Mouse (Mus musculus) midbrain, embryonic 13.5 days (tissue): ENCODE data around the gene Cnfn. TPM values are rescaled to one million over a fixed set of nuclear protein-coding genes. Genes with fewer than 3 reads are reported as not detected.

ENCODE experiments used
- ATAC-seq: fragments of 200-750 bp; cut with Nextera tagmentation; 2 replicates; pipeline ENCODE4 v1.8.0; 2017; ENCODE audit warnings: mild to moderate bottlenecking, moderate TSS enrichment, moderate library complexity
- H3K27ac ChIP-seq: fragments of 300-500 bp; sonication (generic); 2 replicates; pipeline ENCODE4 v1.5.1; 2015; ENCODE audit warnings: inconsistent platforms, mild to moderate bottlenecking, moderate library complexity
- H3K27me3 ChIP-seq: fragments of 300-500 bp; sonication (generic); 2 replicates; pipeline ENCODE4 v1.6.1; 2015; ENCODE audit warnings: mild to moderate bottlenecking, inconsistent platforms
- H3K36me3 ChIP-seq: fragments of 300-500 bp; sonication (generic); 2 replicates; pipeline ENCODE4 v1.6.1; 2015; ENCODE audit warnings: mild to moderate bottlenecking, inconsistent platforms
- H3K4me1 ChIP-seq: fragments of 300-500 bp; sonication (generic); replicated peaks from 2 replicates; pipeline ENCODE4 v1.6.1; 2015; ENCODE audit warnings: inconsistent platforms
- H3K4me2 ChIP-seq: fragments of 300-500 bp; sonication (generic); replicated peaks from 2 replicates; pipeline ENCODE4 v1.6.1; 2015; ENCODE audit warnings: moderate library complexity, mild to moderate bottlenecking, inconsistent platforms
- H3K4me3 ChIP-seq: fragments of 300-500 bp; sonication (generic); replicated peaks from 2 replicates; pipeline ENCODE4 v1.5.1; 2015; ENCODE audit warnings: mild to moderate bottlenecking, inconsistent platforms
- H3K9ac ChIP-seq: fragments of 300-500 bp; sonication (generic); replicated peaks from 2 replicates; pipeline ENCODE4 v1.6.1; 2015; ENCODE audit warnings: mild to moderate bottlenecking, inconsistent platforms
- H3K9me3 ChIP-seq: fragments of 300-500 bp; sonication (generic); 2 replicates; pipeline ENCODE4 v1.6.1; 2016; ENCODE audit warnings: mild to moderate bottlenecking, inconsistent platforms
- WGBS: fragments of 180-500 bp; shearing (Covaris S2); methylation state at CpG from one replicate; pipeline ENCODE4 v1.1.7; 2015; 5-methylcytosine and 5-hydroxymethylcytosine counted together
- polyA plus RNA-seq: library from polyadenylated mRNA; unstranded; fragments of >200 nt; fragmentation: Nextera tagmentation; extraction: Ambion mirVana; gene quantifications from 2 replicates; pipeline ENCODE4 v1.2.1, GENCODE M21; 2015

Gene Cnfn
- polyA plus RNA-seq, 1 experiment from 2014 or later = 0.32 TPM

DNA sequence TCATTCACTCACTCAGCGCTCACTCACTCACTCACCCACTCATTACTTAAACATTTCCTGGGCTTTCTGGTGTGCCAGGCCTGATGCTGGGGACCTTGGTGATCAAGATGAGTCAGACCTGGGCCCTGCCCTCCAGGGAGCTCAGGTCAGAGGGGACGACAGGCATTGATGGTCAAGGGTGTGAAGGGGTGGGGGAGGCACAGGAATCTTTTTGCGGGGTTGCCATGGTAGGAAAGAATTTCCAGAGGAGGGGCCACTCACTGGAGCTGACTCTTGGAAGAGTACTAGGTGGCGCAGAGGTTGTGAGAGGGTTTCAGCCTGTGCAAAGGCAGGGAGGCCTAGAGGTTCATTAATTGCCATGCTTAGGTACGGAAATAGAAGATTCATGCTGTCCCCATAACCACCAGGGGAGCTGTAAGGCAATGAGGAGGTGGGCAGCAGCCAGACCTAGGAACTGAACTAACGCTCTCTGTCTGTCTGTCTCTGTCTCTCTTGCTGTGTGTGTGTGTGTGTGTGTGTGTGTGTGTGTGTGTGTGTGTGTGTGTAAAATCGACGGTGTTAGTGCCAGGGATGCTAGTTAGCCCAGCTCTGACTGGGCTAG is 7.7 kb upstream of the Cnfn start:
- ATAC-seq = no peak
- Histone ChIP-seq H3K9me3 (no peaks in the 10 kb centered on the region), H3K36me3 (peaks cover 16% of the 10 kb centered on the region), H3K27me3 (peaks cover 20% of the 10 kb centered on the region), H3K4me2 (peak overlapping the region; percentile 46), H3K4me3 (peak overlapping the region; percentile 31), H3K9ac (no peak overlapping the region), H3K27ac (no peak overlapping the region), H3K4me1 (peaks cover 25% of the 10 kb centered on the region)
- WGBS = 41% methylated on average over 6 of the region's 8 CpGs

DNA sequence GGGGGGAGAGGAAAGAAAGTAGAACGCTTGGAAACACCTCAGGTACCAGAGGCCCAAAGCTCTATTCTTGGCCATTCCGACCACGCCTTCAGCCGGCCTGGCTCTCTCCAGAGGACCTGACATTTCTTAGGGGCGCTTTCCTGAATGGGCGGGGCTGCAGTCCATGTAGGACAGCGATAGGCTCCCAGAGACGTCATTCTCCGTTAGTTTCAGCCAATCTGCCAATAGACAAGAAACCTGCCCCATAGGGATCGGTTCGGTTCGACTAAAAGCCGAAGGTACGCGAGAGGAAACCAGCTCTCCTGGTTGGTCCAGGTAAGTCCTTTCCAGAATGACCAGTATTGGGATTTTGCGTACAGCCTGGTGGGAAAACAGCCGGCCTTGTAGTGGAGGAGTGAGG is 7.0 kb upstream of the Cnfn start:
- H3K27me3 ChIP-seq = peaks cover 20% of the 10 kb centered on the region
- H3K4me1 ChIP-seq = peaks cover 25% of the 10 kb centered on the region
- H3K9ac ChIP-seq = no peak overlapping the region; the same call in 1 of the 2 replicates
- H3K4me2 ChIP-seq = peak overlapping the region; percentile 46
- no peak overlapping the region for H3K27ac ChIP-seq
- H3K36me3 ChIP-seq = peaks cover 11% of the 10 kb centered on the region; the same call in 1 of the 2 replicates
- ATAC-seq = peak; percentile 59
- WGBS = 4% methylated on average over 17 of the region's 17 CpGs
- H3K4me3 ChIP-seq = peak overlapping the region; percentile 31
- no peaks in the 10 kb centered on the region for H3K9me3 ChIP-seq

DNA sequence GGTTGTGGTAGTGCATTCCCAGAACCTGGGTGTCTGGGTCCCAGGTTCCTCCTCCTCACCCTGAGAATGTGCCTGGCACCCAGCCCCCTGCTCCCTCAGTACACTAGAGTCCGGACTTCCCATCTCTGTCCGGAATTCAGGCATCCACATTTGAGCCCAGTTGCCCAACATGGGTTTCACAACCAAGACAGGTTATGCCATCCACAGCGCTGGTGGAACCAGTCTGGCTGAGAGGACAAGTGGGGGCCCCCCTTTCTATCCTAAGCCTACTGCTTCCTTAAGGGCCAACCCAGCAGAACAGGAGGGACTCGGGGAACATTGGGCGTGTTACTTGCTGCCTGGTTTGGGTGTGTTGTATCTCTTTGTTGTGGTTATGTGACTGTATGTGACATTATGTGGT is 2.9 kb upstream of the Cnfn start:
- no peak overlapping the region for H3K27ac ChIP-seq
- H3K9me3 ChIP-seq = no peaks in the 10 kb centered on the region
- no peak for ATAC-seq
- WGBS = 93% methylated on average over 5 of the region's 5 CpGs
- H3K27me3 ChIP-seq = peaks cover 41% of the 10 kb centered on the region
- H3K4me3 ChIP-seq = no peak overlapping the region
- H3K36me3 ChIP-seq = no peaks in the 10 kb centered on the region
- no peak overlapping the region for H3K9ac ChIP-seq
- H3K4me2 ChIP-seq = no peak overlapping the region
- peaks cover 17% of the 10 kb centered on the region for H3K4me1 ChIP-seq

DNA sequence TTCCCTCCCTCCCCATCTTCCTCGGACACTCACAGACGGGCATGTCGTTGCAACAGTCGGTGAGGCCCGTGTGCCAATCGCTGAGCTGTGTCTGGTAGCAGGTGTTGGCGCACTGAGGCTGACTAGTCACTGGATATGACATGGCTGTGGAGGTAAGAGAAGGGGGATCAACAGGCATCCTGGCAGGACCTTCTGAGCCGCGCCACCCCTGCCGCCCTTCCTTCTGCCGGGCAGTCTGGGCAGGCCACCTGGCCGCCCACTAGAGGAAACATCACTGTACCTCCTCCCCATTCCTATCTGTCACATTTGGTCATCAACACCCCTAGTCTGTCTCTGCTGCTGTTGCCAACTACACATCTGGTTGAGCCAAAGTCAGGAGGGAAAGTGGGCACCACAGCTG is 1.2 kb downstream of the Cnfn start:
- no peaks in the 10 kb centered on the region for H3K9me3 ChIP-seq
- H3K4me3 ChIP-seq = no peak overlapping the region
- H3K4me2 ChIP-seq = no peak overlapping the region
- H3K9ac ChIP-seq = no peak overlapping the region
- peaks cover 45% of the 10 kb centered on the region for H3K27me3 ChIP-seq
- peaks cover 14% of the 10 kb centered on the region for H3K36me3 ChIP-seq
- ATAC-seq = no peak
- 24% methylated on average over 12 of the region's 12 CpGs for WGBS
- H3K4me1 ChIP-seq = peaks cover 27% of the 10 kb centered on the region
- H3K27ac ChIP-seq = no peak overlapping the region

DNA sequence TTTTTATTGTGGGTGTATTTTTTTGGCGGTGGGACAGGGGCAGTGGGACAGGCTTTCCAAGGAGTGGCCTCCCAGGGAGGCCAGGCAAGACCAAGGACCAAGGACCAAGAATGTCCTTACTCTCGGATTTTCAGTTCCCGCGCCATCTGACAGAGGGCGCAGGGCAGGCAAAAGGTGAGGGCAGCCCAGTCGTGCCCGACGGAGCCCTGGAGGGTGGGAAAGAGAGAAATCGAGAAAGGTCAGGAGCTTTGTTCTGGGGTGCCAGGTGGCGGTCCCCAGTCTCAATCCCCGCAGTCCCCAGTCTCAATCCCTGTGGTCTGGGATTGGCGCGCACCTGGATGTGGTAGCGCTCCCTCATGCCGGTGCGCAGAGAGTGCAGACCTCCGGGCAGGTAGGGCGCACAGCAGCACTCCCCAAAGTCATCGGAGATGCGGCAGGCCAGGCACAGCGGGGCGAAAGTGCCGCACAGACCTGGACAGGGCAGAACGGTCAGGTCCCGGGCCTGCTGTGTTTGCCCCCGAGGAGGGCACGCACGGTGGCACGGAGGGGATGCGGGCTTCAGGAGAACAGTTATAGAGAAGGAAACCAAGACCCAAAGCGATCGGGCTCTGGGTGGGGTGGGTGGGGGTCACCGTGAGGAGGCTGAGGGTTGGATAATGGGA is 1.8 kb downstream of the Cnfn start:
- Histone ChIP-seq H3K27ac (no peak overlapping the region), H3K27me3 (peaks cover 45% of the 10 kb centered on the region), H3K4me2 (no peak overlapping the region; the same call in 1 of the 2 replicates), H3K4me3 (peak overlapping the region; percentile 9; the same call in 1 of the 2 replicates), H3K9me3 (no peaks in the 10 kb centered on the region), H3K9ac (no peak overlapping the region; the same call in 1 of the 2 replicates), H3K4me1 (peaks cover 27% of the 10 kb centered on the region), H3K36me3 (peaks cover 20% of the 10 kb centered on the region)
- ATAC-seq = peak; percentile 15; the same call in 1 of the 2 replicates
- 3% methylated on average over 33 of the region's 33 CpGs for WGBS

DNA sequence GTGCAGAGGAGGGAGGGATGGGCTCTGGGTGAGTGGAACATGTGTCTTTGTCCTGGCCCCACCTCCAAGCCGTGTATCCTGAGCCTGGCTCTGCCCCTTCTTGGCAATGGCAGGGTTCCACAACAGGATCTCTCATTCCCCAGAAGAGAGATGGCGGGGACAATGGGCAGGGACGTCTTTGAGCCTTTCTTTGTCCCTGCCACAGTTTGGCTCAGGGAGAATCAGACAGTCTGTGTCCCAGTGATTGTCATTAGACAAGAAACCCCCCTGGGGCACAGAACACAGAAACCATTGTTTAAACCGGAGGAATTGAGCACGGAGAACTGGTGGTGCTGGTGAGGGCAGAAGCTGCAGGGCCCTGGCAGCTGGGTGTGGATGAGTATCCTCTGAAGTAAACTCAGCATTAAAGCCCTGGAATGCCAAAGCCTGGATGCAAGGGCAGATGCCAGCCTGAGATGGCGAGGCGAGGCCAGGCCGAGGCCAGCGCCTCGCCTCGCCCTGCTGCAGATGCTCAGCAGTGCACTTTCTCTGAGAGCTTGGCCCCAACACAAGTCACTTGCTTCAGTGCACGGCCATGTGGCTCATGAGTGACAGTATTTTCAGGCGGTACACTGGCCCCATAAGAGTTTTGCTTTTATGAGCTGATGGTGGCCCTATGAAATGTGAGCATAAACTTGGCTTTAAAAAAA is 3.4 kb downstream of the Cnfn start:
- Histone ChIP-seq H3K27me3 (peaks cover 45% of the 10 kb centered on the region), H3K9me3 (no peaks in the 10 kb centered on the region), H3K27ac (peak overlapping the region; percentile 57), H3K36me3 (peaks cover 34% of the 10 kb centered on the region), H3K9ac (peak overlapping the region; percentile 1), H3K4me1 (peaks cover 27% of the 10 kb centered on the region), H3K4me3 (no peak overlapping the region), H3K4me2 (peak overlapping the region; percentile 14; the same call in 1 of the 2 replicates)
- WGBS = 15% methylated on average over 13 of the region's 13 CpGs
- ATAC-seq = peak; percentile 69

DNA sequence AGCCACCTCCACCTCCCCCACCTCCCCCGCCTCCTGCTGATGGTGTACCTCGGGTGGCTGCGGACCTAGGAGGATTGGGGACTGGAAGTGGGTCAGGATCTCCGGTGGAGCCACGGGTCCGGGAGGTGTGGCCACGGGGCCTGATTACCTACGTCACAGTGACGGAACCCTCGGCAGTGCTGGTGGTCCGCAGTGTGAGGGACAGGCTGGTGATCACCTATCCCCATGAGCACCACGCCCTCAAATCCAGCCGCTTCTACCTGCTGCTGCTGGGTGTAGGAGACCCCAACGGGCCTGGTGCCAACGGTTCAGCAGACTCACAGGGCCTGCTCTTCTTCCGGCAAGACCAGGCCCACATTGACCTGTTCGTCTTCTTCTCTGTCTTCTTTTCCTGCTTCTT is 5.9 kb downstream of the Cnfn start:
- Histone ChIP-seq H3K27ac (no peak overlapping the region), H3K36me3 (peaks cover 59% of the 10 kb centered on the region), H3K9ac (no peak overlapping the region), H3K27me3 (peaks cover 24% of the 10 kb centered on the region), H3K4me3 (no peak overlapping the region), H3K4me2 (no peak overlapping the region), H3K9me3 (no peaks in the 10 kb centered on the region), H3K4me1 (peaks cover 30% of the 10 kb centered on the region)
- ATAC-seq = no peak
- WGBS = 95% methylated on average over 17 of the region's 17 CpGs

DNA sequence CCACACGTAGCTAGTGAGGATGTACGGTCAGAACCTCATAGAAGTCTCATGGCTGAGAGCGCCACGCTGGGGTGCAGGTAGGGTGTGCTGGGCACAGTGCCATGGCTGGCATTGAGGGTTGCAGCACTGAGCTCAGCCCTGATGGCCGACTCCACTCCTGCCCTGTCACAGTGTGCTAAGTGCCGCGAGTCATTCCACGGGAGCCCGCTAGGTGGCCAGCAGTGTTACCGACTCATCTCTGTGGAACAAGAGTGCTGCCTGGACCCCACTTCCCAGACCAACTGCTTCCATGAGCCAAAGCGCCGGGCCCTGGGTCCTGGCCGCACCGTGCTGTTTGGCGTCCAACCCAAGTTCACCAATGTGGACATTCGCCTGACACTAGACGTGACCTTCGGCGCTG is 6.4 kb downstream of the Cnfn start:
- Histone ChIP-seq H3K4me1 (peaks cover 33% of the 10 kb centered on the region), H3K27me3 (peaks cover 19% of the 10 kb centered on the region), H3K27ac (no peak overlapping the region), H3K4me3 (no peak overlapping the region), H3K36me3 (peaks cover 64% of the 10 kb centered on the region), H3K9me3 (no peaks in the 10 kb centered on the region), H3K9ac (no peak overlapping the region), H3K4me2 (no peak overlapping the region)
- 91% methylated on average over 19 of the region's 19 CpGs for WGBS
- ATAC-seq = no peak

DNA sequence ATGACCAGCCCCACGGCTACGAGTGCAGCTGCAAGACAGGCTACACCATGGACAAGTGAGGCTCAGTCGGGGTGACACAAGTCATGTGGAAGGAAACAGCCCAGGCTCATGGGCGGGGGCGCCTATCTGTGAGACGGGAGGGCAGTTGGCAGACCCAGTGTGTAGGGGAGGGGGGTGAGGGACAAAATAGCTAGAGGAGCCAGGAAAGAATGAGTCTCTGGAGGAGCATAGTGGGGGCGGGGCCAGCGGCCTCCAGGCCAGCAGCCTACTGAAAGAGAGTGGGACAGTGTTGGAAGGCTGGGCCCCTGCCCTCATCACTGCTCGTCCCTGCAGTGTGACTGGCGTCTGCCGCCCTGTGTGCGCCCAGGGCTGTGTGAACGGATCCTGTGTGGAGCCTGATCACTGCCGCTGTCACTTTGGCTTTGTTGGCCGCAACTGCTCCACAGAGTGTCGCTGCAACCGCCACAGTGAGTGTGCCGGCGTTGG is 10.8 kb downstream of the Cnfn start:
- peak overlapping the region; percentile 53; the same call in 1 of the 2 replicates for H3K27ac ChIP-seq
- no peak overlapping the region for H3K9ac ChIP-seq
- WGBS = 71% methylated on average over 19 of the region's 19 CpGs
- no peaks in the 10 kb centered on the region for H3K9me3 ChIP-seq
- peak; percentile 53 for ATAC-seq
- peaks cover 93% of the 10 kb centered on the region for H3K36me3 ChIP-seq
- H3K4me2 ChIP-seq = no peak overlapping the region
- no peak overlapping the region for H3K4me3 ChIP-seq
- H3K4me1 ChIP-seq = 0 out of 2 replicates have a peak, but pooled peaks cover 6% of the 10 kb centered on the region
- H3K27me3 ChIP-seq = no peaks in the 10 kb centered on the region

DNA sequence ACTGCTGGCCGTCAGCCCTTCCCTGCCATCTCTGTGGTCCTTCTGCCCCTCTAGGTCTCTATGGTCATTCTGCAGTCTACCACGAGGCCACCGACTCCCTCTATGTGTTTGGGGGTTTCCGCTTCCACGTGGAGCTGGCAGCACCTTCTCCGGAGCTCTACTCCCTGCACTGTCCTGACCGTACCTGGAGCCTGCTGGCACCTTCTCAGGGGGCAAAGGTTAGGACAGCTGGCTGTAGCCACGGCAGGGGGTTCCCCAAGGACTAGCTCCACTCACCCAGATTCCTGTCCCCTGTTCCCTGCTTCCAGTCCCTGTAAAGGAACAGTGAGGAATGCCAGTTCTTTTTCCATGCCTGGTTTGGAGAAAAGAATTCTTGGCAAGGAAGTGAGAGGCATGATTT is 20.7 kb downstream of the Cnfn start:
- no peak for ATAC-seq
- no peaks in the 10 kb centered on the region for H3K4me1 ChIP-seq
- peaks cover 95% of the 10 kb centered on the region for H3K36me3 ChIP-seq
- H3K9ac ChIP-seq = no peak overlapping the region
- H3K4me2 ChIP-seq = no peak overlapping the region
- no peak overlapping the region for H3K27ac ChIP-seq
- WGBS = 84% methylated on average over 8 of the region's 8 CpGs
- H3K27me3 ChIP-seq = no peaks in the 10 kb centered on the region
- peaks cover 7% of the 10 kb centered on the region; the same call in 1 of the 2 replicates for H3K9me3 ChIP-seq
- no peak overlapping the region for H3K4me3 ChIP-seq

DNA sequence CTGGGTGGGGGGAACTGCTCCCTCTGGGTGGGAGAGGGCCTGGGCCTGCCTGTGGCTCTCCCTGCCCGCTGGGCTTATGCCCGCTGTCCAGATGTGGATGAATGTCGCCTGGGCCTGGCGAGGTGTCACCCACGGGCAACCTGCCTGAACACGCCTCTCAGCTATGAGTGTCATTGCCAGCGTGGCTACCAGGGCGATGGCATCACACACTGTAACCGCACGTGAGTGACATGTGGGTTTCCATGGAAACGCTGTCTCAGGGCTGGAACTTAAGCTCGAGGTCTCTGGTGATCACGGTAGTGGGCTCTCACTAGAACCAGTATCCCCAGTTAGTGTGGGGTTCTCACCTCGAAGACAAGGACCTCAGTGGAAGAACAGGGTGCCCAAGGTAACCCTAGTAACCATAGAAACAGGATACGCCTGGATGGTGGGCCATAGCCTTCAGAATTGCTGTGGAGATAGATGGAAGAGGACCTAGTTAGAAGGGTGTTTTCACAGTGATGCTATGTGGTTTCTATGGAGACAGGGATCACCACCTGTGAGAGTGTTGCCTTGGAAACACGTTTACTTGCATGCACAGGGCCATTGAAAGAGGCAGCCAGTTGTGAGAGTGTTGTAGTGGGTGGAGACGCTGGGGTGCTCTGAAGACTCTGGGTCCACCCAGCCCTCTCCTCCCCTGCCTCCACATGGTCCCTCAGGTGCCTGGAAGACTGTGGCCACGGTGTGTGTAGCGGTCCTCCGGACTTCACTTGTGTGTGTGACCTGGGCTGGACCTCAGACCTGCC is 28.3 kb downstream of the Cnfn start:
- 69% methylated on average over 19 of the region's 20 CpGs for WGBS
- Histone ChIP-seq H3K4me1 (peaks cover 7% of the 10 kb centered on the region), H3K9ac (no peak overlapping the region), H3K4me2 (no peak overlapping the region), H3K27ac (no peak overlapping the region), H3K4me3 (no peak overlapping the region), H3K9me3 (no peaks in the 10 kb centered on the region), H3K27me3 (no peaks in the 10 kb centered on the region), H3K36me3 (peaks cover 80% of the 10 kb centered on the region)
- peak; percentile 65 for ATAC-seq
